Mouse (Mus musculus) megakaryocyte progenitor cell, adult 5-6 weeks (primary cell): ENCODE measurements around the gene Wnt3a. TPM values are rescaled to one million over a fixed set of nuclear protein-coding genes. Genes with fewer than 3 reads are reported as not detected.

Experiments used
- ATAC-seq: replicated peaks from 2 replicates; pipeline ENCODE4 v1.8.0; 2016; ENCODE audit warnings: mild to moderate bottlenecking, moderate TSS enrichment, inconsistent platforms; ENCODE audit not compliant: poor library complexity
- total RNA-seq, 2 experiments: library from RNA; stranded (forward) in 1 of 2; stranded (reverse) in 1 of 2; fragments of 157-497, 149-512 nt in 1 of 2; fragments of 200-1000 nt in 1 of 2; gene quantifications; 2 replicates each; pipeline versions ENCODE4 v1.2.3 to v1.2.4; 2015 to 2017

The Wnt3a gene
- total RNA-seq, 2 experiments from 2014 or later: not detected

DNA sequence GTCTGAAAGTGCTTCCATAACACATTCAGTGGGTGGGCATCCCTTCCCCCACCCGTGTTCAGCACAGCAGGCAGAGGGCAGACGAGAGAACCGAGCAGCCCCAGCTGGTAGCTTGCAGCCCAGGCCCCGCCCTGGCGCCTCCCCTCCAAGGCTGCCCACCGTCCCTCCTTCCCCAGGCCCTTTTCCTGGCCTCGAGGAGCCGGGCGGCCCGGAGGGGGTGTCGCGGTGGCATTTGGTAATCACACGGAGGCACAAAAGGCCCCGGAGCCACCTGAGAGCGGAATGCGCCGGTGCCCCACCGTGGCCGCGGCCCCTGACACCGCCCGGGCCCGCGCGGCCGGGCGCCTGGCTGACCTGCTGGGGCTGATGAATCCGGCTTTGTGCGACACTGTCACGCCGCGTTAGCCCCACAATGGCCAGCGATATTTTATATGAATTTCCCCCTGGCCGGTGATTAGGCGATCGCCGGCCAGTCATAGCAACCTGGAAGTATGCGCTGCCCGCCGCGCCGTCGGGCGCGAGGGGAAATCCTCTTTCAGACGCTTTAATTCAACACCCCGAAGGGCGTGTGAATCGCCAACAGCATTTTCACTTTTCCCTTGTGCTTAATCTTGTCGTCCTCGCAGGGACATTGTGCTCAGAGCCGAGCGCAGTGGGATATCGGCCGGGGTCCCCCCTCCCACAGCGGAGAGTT, 26.5 kb downstream of the Wnt3a start:
- ATAC-seq: peak; percentile 38; the same call in 1 of the 2 replicates

DNA sequence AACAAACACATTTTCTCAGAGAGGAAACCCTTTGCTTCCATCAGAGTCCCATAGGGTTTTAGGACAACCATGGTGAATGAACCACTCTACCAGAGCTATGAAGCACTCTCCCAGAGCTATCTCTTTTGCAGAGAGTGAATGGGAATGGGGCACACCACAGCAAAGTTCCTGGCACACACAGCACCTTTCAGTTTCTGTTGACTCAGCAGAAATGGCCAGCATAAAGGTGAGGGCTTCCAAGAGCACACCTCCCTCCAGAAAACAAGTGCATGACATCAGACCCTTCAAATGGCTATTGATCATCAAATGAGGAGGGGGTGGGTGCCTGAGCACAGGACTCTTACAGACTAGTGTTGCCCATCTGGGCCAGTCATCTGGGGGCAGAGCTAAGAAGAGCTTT, 28.2 kb downstream of the Wnt3a start:
- no peak for ATAC-seq

DNA sequence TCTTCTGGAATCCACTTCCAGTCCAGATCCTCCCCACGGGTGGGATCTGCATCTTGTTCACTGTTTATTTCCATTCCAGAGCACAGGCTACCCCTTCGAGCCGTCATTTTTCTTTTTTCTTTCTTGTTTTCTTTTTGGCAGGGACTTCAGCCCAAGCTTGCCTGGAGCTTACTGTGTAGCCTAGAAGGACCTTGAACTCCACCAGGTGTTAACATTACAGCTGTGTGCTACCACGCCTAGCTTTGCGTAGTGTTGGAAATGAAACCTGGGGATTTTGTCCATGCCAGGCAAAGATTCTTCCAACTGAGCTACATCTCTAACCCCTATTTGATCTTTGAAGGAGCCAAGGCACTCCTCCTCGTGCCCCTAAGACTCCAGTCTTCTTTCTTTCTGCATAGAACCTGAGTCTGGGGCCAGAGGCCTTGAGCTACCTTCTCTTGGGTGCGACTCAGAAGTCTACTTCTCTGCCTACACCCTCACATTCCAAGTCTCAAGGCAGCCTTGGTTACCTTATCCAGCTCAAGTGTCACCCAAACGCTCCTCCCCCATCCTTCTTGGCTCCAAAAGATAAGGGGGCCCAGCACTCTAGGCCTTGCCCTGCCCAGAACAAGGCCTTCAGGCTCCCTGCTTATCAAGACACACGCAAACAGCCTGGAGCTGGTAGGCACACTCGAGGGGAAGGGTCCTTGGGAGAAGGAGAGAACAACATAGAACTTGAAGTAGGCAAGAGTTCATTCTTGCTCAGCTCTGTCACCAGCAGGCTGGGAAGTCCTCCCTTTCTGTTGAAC, 29.7 kb downstream of the Wnt3a start:
- ATAC-seq: peak; percentile 93

DNA sequence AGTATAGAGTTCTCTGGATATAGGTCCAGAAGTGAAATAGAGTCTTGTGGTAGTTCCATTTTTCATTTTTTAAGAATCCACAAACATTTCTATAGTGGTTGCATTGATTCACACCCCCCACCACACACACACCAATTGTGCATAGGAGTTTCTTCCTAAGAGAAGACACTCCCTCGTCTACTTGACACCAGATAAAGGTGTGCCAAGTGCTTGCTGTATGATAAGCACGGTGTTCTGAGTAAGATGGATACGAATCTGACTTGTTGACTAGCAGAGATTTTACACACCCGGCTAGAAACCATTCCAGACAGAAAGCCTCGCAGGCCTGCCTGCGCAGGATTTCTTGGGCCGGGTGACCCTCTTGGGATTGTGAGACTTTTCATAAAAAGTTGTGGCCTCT, 30.9 kb downstream of the Wnt3a start:
- no peak for ATAC-seq

GRCm38 (mm10) chr11:59248101-59248500, 42.5 kb downstream of the Wnt3a start:
- peak; percentile 94 for ATAC-seq

- no peak for ATAC-seq
Observed at GRCm38 (mm10) chr11:59243856-59244255, 46.7 kb downstream of the Wnt3a start.

- ATAC-seq: no peak
Observed at GRCm38 (mm10) chr11:59241841-59242240, 48.7 kb downstream of the Wnt3a start.

DNA sequence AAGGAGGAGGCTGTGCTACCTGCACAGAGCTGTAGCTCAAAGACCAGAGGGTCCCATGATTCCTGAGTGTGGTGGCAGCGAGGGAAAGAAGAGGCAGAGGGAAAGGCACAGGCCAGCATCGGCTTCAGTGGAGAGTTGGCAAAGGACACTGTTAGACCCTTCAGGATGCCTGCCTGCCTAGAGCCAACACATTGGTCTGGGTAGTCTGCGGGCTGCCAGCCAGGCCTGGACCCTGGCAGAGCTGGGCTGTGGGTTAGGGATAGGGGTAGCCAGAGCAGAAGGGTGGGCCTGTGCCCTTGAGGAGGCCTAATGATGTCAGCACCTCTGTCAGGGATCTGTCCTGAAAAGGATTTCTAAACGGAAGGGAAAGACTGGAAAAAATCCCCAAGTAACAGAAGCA, 50.8 kb downstream of the Wnt3a start:
- no peak for ATAC-seq

DNA sequence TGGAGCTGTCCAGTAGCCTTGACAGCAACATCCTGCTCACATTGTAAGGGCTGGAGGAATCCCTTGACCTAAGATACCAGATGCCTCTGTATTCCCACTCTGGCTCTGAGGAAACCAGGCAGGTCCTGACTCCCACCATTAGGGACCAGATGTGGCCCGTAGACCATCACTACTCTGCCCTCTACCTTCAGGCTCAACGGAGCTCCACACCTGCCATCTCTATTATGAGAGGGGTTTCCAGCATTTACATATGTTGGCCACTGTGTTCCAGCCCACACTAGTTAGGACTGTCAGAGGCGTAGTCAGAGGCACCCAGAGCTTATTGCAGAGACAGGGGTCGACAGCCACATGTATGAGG, 51.1 kb downstream of the Wnt3a start:
- ATAC-seq: no peak

- peak; percentile 88 for ATAC-seq
Observed at GRCm38 (mm10) chr11:59238525-59239427, 51.8 kb downstream of the Wnt3a start.

GRCm38 (mm10) chr11:59232797-59233196, 57.8 kb downstream of the Wnt3a start:
- ATAC-seq: no peak

DNA sequence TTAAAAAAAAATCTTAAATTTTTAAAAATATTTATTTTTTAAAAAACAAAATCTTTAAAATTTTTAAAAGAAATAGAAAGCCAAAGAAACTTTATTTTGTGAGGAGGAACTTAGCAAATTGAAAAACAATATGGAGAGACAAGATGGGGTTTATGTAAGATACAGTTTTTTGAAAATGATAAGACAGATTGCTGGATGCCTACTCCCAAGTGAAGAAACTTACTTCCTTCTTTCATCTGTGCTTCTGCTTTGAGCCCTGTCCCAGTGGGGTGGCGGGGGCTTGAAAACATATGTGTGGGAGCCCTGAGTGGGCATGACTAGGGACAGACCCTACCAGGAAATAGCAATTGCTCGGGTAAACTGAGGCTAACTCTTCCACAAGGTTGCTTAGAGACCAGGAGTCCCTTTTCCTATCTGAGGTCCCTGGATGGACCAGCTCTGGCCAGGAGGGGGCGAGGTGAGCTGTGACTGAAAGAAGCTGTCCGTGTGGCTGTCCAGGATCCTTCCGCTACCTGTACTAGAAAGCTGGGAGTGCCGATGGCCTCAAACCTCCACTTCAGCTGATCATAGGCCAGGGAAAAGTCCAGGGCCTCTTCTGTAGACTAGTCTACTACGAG, 60.3 kb downstream of the Wnt3a start:
- ATAC-seq: peak; percentile 46

DNA sequence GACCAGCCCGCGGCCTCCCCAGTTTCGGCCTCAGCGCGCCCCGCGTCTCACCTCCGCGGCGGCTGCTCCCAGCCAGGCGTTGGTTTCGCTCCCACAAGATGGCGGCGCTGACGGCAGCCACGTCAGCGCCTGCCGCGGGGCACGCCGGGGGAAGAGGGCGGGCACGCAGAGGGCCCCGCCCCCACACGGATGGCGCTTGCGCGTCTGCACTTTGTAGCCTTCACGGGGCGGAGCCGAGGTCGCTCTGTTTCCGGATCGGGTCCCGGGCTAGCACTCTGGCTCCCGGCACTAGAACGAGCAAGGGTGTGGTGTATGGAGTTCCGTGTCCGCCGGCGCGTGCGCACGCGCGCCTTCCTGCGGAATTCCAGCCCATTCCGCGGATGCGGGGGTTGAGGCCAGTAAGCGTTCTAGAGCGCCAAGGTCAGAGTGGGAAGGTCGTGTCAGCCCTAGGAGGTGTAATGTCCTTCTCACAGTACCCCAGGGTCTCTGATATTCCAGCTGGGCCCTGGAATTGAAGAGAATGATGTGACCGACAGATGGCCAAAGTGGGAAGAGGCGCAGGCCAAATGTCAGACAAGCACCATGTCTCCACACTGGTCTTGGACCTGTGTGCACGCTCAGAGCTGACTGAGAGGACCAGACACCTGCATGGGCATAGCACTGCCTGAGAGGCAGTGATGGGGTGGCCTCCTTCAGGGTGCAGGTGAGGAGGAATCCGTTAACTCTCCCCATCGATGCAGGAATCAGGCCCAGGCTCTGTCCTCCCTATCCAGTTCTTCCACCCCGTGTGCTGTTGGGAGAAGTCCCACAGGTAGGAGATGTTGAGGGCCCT, 62.2 kb downstream of the Wnt3a start, which contains the start of gene Arf1:
Gene Arf1, minus strand, starts transcription at position 149 of the 832 bp plus-strand sequence.
- peak; percentile 85 for ATAC-seq

DNA sequence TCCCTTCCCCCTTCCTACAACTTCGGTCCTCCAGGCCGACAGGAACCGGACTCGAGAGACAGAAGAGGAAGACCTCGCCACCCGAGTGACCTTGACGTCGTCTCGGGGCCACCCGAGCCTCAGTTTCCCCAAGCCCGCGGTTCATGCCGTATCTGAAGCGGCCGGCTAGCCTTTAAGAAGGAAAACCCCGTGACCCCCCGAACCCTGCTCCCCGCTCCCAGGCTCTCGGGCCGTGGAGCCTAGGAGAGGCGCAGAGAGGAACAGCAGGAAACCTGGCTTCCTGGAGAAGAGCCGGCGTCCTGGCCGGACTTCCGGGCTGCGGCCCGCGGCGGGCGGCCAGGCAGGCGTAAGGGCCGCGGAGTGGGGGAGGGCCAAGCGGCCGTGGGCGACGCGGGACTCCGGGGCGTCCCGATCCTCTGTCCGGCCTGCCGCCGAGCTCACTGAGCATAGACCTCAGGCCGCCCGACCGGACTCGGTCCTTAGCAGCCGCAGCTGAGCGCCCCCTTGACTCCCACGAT, 62.9 kb downstream of the Wnt3a start:
- peak; percentile 10 for ATAC-seq

DNA sequence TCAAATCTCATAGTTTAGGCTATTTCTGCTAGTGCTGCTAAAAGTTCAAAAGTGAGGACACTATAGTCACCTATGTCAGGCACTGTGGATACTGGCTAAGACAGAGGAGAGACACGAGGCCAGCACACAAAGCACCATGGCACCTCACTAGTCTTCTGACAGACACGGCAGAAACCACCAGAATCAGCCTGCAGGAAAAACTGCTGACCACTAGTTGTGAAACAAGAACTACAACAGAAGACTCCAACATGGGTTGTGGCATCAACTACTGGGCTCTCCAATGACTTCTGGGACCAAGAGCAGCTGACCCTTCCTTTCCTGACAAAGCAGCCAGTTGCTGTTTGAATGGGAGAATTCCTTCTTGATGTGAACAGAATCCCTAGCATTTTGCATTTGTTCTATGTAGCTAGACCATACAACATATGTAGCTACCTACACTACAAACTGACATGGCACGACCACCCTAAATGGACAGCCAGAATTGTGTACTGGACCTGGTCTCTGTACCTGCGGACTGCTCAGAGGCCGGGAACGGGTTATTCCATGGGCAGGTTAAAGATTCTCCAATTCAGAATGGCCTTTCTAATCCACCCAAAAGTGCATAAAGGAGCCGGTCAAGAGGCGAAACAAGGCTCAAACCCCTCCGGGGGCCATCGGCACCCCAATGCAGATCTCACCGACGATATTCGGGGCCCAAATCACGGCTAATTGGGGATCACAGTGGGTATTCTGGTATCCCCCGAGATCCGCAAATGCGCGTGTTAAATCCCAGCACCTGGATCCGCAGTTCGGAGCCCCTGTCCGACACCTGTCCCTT, 63.6 kb downstream of the Wnt3a start:
- peak; percentile 18; the same call in 1 of the 2 replicates for ATAC-seq

DNA sequence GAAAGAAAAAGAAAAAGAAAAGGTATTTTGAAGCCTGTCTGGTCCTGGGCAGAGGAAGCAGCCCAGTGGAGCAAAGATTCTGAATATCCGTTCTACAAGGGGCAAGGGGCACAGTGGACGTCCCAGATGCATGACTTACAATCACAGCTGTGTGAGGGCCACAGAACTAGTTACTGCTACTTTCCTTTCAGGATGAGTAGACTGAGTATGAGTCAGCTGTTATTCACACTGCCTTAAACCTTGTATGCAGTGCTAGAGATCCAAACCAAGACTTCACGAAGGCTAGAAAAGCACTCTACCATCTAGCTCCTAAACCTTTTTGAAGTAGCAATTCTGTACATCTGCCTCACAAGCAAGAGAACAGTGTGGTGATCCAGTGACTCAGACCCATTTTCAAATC, 64.3 kb downstream of the Wnt3a start:
- ATAC-seq: no peak

GRCm38 (mm10) chr11:59225167-59225566, 65.4 kb downstream of the Wnt3a start:
- ATAC-seq: peak; percentile 10; the same call in 1 of the 2 replicates

GRCm38 (mm10) chr11:59224470-59224869, 66.1 kb downstream of the Wnt3a start:
- no peak for ATAC-seq

GRCm38 (mm10) chr11:59224025-59224424, 66.5 kb downstream of the Wnt3a start:
- ATAC-seq: no peak
